Mouse (Mus musculus) embryonic facial prominence, embryonic 10.5 days (tissue): ENCODE data around the gene Trex2. TPM values are rescaled to one million over a fixed set of nuclear protein-coding genes. Genes with fewer than 3 reads are reported as not detected.

Experiments used
- DNase-seq: peaks from one replicate; pipeline ENCODE4 v3.0.0-alpha.2; 2017; ENCODE audit warnings: low spot score
- H3K27ac ChIP-seq: fragments of 300-500 bp; sonication (generic); replicated peaks from 2 replicates; pipeline ENCODE4 v1.5.1; 2016; ENCODE audit warnings: mild to moderate bottlenecking
- H3K27me3 ChIP-seq: fragments of 300-500 bp; sonication (generic); replicated peaks from 2 replicates; pipeline ENCODE4 v1.6.1; 2016; ENCODE audit warnings: low read depth, mild to moderate bottlenecking; ENCODE audit not compliant: poor library complexity, severe bottlenecking
- H3K36me3 ChIP-seq: fragments of 300-500 bp; sonication (generic); replicated peaks from 2 replicates; pipeline ENCODE4 v1.6.1; 2016; ENCODE audit warnings: mild to moderate bottlenecking, moderate library complexity
- H3K4me1 ChIP-seq: fragments of 300-500 bp; sonication (generic); 2 replicates; pipeline ENCODE4 v1.6.1; 2016
- H3K4me3 ChIP-seq: fragments of 300-500 bp; sonication (generic); 2 replicates; pipeline ENCODE4 v1.5.1; 2016; ENCODE audit warnings: mild to moderate bottlenecking, moderate library complexity
- H3K9me3 ChIP-seq: fragments of 300-500 bp; sonication (generic); 2 replicates; pipeline ENCODE4 v1.6.1; 2016; ENCODE audit warnings: mild to moderate bottlenecking
- WGBS: fragments of 180-500 bp; shearing (Covaris S2); methylation state at CpG from one replicate; pipeline ENCODE4 v1.1.7; 2016; 5-methylcytosine and 5-hydroxymethylcytosine counted together
- polyA plus RNA-seq: library from polyadenylated mRNA; unstranded; fragments of >200 nt; fragmentation: Nextera tagmentation; extraction: Ambion mirVana; gene quantifications from 2 replicates; pipeline ENCODE4 v1.2.1, GENCODE M21; 2016

Gene Trex2
- polyA plus RNA-seq, 1 experiment from 2014 or later = not detected

GRCm38 (mm10) chrX:73468752-73469151 lies 33.6 kb upstream of the Trex2 start:
- H3K27me3 ChIP-seq = peaks cover 87% of the 10 kb centered on the region
- no peak for DNase-seq
- H3K27ac ChIP-seq = peak overlapping the region; percentile 86

GRCm38 (mm10) chrX:73468330-73468729 lies 33.2 kb upstream of the Trex2 start:
- Histone ChIP-seq H3K27ac (peak overlapping the region; percentile 86), H3K36me3 (no peaks in the 10 kb centered on the region), H3K4me3 (no peak overlapping the region), H3K27me3 (peaks cover 86% of the 10 kb centered on the region), H3K9me3 (no peaks in the 10 kb centered on the region), H3K4me1 (peaks cover 32% of the 10 kb centered on the region)
- DNase-seq = no peak
- 62% methylated on average over 3 of the region's 3 CpGs for WGBS

More at GRCm38 (mm10) chrX:73468752-73469151, 33.6 kb upstream of the Trex2 start:
- Histone ChIP-seq H3K4me1 (peaks cover 32% of the 10 kb centered on the region), H3K4me3 (no peak overlapping the region), H3K36me3 (no peaks in the 10 kb centered on the region), H3K9me3 (no peaks in the 10 kb centered on the region)
- 35% methylated on average over 1 of the region's 1 CpGs for WGBS

GRCm38 (mm10) chrX:73467446-73468241 lies 32.5 kb upstream of the Trex2 start:
- peak overlapping the region; percentile 86 for H3K27ac ChIP-seq

GRCm38 (mm10) chrX:73465483-73466186 lies 30.5 kb upstream of the Trex2 start:
- peak; percentile 7 for DNase-seq
- H3K36me3 ChIP-seq = no peaks in the 10 kb centered on the region
- H3K27ac ChIP-seq = peak overlapping the region; percentile 86
- H3K9me3 ChIP-seq = no peaks in the 10 kb centered on the region
- peaks cover 60% of the 10 kb centered on the region for H3K27me3 ChIP-seq
- H3K4me3 ChIP-seq = no peak overlapping the region
- peaks cover 32% of the 10 kb centered on the region for H3K4me1 ChIP-seq
- WGBS = 72% methylated on average over 9 of the region's 9 CpGs

More at GRCm38 (mm10) chrX:73467446-73468241, 32.5 kb upstream of the Trex2 start:
- Histone ChIP-seq H3K36me3 (no peaks in the 10 kb centered on the region), H3K4me3 (no peak overlapping the region; the same call in 1 of the 2 replicates), H3K4me1 (peaks cover 32% of the 10 kb centered on the region), H3K27me3 (peaks cover 80% of the 10 kb centered on the region), H3K9me3 (no peaks in the 10 kb centered on the region)
- peak; percentile 82 for DNase-seq
- 51% methylated on average over 5 of the region's 5 CpGs for WGBS

- peaks cover 10% of the 10 kb centered on the region for H3K4me1 ChIP-seq
- H3K27me3 ChIP-seq = peaks cover 32% of the 10 kb centered on the region
- no peak overlapping the region for H3K27ac ChIP-seq
- no peak overlapping the region for H3K4me3 ChIP-seq
- DNase-seq = no peak
- no peaks in the 10 kb centered on the region for H3K36me3 ChIP-seq
- H3K9me3 ChIP-seq = 0 out of 2 replicates have a peak, but pooled peaks cover 3% of the 10 kb centered on the region
- 81% methylated on average over 4 of the region's 4 CpGs for WGBS
Measured at GRCm38 (mm10) chrX:73460792-73461191, 25.6 kb upstream of the Trex2 start.

GRCm38 (mm10) chrX:73458877-73459392 lies 23.8 kb upstream of the Trex2 start, which contains the start of gene Haus7:
Gene Haus7 (minus strand): TSS chrX:73459044.
- peak; percentile 93 for DNase-seq
- 0 out of 2 replicates have a peak, but pooled peaks cover under 1% of the 10 kb centered on the region for H3K36me3 ChIP-seq
- H3K4me3 ChIP-seq = peak within 1 kb of the TSS; percentile 66
- peak within 1 kb of the TSS; percentile 75 for H3K27ac ChIP-seq
- WGBS = 21% methylated on average over 26 of the region's 26 CpGs
- H3K9me3 ChIP-seq = 0 out of 2 replicates have a peak, but pooled peaks cover 3% of the 10 kb centered on the region
- peaks cover 17% of the 10 kb centered on the region; the same call in 1 of the 2 replicates for H3K27me3 ChIP-seq
- H3K4me1 ChIP-seq = peaks cover 8% of the 10 kb centered on the region

- H3K27me3 ChIP-seq = peaks cover 28% of the 10 kb centered on the region
- DNase-seq = peak; percentile 60
- peaks cover 31% of the 10 kb centered on the region for H3K36me3 ChIP-seq
- 41% methylated on average over 2 of the region's 2 CpGs for WGBS
- H3K4me1 ChIP-seq = no peaks in the 10 kb centered on the region
- no peak overlapping the region for H3K27ac ChIP-seq
- no peak overlapping the region for H3K4me3 ChIP-seq
- no peaks in the 10 kb centered on the region for H3K9me3 ChIP-seq
Measured at GRCm38 (mm10) chrX:73451949-73452348, 16.8 kb upstream of the Trex2 start.

GRCm38 (mm10) chrX:73441428-73441827 lies 6.3 kb upstream of the Trex2 start:
- Histone ChIP-seq H3K9me3 (no peaks in the 10 kb centered on the region), H3K27ac (no peak overlapping the region), H3K36me3 (peaks cover 31% of the 10 kb centered on the region), H3K4me1 (no peaks in the 10 kb centered on the region), H3K4me3 (no peak overlapping the region), H3K27me3 (peaks cover 41% of the 10 kb centered on the region)
- WGBS = 61% methylated on average over 2 of the region's 2 CpGs
- no peak for DNase-seq

- H3K4me3 ChIP-seq = no peak overlapping the region
- no peaks in the 10 kb centered on the region for H3K9me3 ChIP-seq
- no peaks in the 10 kb centered on the region for H3K4me1 ChIP-seq
- H3K36me3 ChIP-seq = peaks cover 15% of the 10 kb centered on the region
- DNase-seq = no peak
- H3K27me3 ChIP-seq = peaks cover 52% of the 10 kb centered on the region
- no peak overlapping the region for H3K27ac ChIP-seq
- WGBS = 71% methylated on average over 5 of the region's 5 CpGs
Measured at GRCm38 (mm10) chrX:73432850-73433249, 2.3 kb downstream of the Trex2 start.

- no peak for DNase-seq
- Histone ChIP-seq H3K27me3 (peaks cover 45% of the 10 kb centered on the region), H3K27ac (no peak overlapping the region), H3K4me3 (no peak overlapping the region), H3K9me3 (no peaks in the 10 kb centered on the region), H3K36me3 (no peaks in the 10 kb centered on the region), H3K4me1 (no peaks in the 10 kb centered on the region)
- 75% methylated on average over 2 of the region's 2 CpGs for WGBS
Measured at GRCm38 (mm10) chrX:73430036-73430435, 5.1 kb downstream of the Trex2 start.

GRCm38 (mm10) chrX:73412767-73413166 lies 22.4 kb downstream of the Trex2 start:
- peaks cover 45% of the 10 kb centered on the region for H3K27me3 ChIP-seq
- H3K27ac ChIP-seq = no peak overlapping the region
- H3K4me1 ChIP-seq = no peaks in the 10 kb centered on the region
- no peak for DNase-seq
- no peak overlapping the region for H3K4me3 ChIP-seq
- no peaks in the 10 kb centered on the region for H3K36me3 ChIP-seq
- 32% methylated on average over 1 of the region's 1 CpGs for WGBS
- H3K9me3 ChIP-seq = no peaks in the 10 kb centered on the region

GRCm38 (mm10) chrX:73410880-73411517 lies 24.1 kb downstream of the Trex2 start, which contains the start of gene Zfp92:
Gene Zfp92 (plus strand): TSS chrX:73411096.
- DNase-seq = peak; percentile 30
- peak within 1 kb of the TSS; percentile 50 for H3K4me3 ChIP-seq
- 24% methylated on average over 20 of the region's 20 CpGs for WGBS

More at GRCm38 (mm10) chrX:73410880-73411517, 24.1 kb downstream of the Trex2 start, which contains the start of gene Zfp92:
- Histone ChIP-seq H3K27me3 (peaks cover 45% of the 10 kb centered on the region), H3K9me3 (no peaks in the 10 kb centered on the region), H3K4me1 (no peaks in the 10 kb centered on the region), H3K36me3 (no peaks in the 10 kb centered on the region), H3K27ac (no peak within 1 kb of the TSS; the same call in 1 of the 2 replicates)
